Mouse (Mus musculus): ENCODE data around the gene Olfr456. TPM values are rescaled to one million over a fixed set of nuclear protein-coding genes. Genes with fewer than 3 reads are reported as not detected.

Olfr456 gene
- polyA plus RNA-seq, 1 experiment from 2014 or later = 0.18 TPM

- WGBS = 71% methylated on average over 2 of the region's 2 CpGs
- no peaks in the 10 kb centered on the region for H3K27me3 ChIP-seq (ENCODE audit: control insufficient read depth, insufficient read depth, low read length)
These were observed 39.6 kb downstream of the Olfr456 start for GRCm38 (mm10) chr6:42447381-42447780.

GRCm38 (mm10) chr6:42444491-42444890, 42.5 kb downstream of the Olfr456 start:
- no peaks in the 10 kb centered on the region for H3K9me3 ChIP-seq (replicated peaks; ENCODE audit: control insufficient read depth, low read length)
- H3K27ac ChIP-seq (ENCODE audit: low read length) = no peak overlapping the region
- H3K4me3 ChIP-seq (ENCODE audit: low read length) = no peak overlapping the region
- no peak overlapping the region for H3K9ac ChIP-seq (ENCODE audit: low read length)
- H3K36me3 ChIP-seq (ENCODE audit: control insufficient read depth, insufficient read depth) = no peaks in the 10 kb centered on the region
- H3K27me3 ChIP-seq (ENCODE audit: control insufficient read depth, insufficient read depth, low read length) = no peaks in the 10 kb centered on the region
- H3K4me1 ChIP-seq (ENCODE audit: control insufficient read depth, insufficient read depth, low read length) = 0 out of 2 replicates have a peak, but pooled peaks cover 3% of the 10 kb centered on the region
- ATAC-seq (replicated peaks; ENCODE audit: extremely low read depth, insufficient read depth, low FRiP score) = no peak
- no peak overlapping the region for H3K4me2 ChIP-seq (ENCODE audit: low read depth, low read length)
- 65% methylated on average over 2 of the region's 2 CpGs for WGBS

More at GRCm38 (mm10) chr6:42447381-42447780, 39.6 kb downstream of the Olfr456 start:
- no peak overlapping the region for H3K27ac ChIP-seq (ENCODE audit: low read length)
- H3K4me3 ChIP-seq (ENCODE audit: low read length) = no peak overlapping the region
- H3K4me1 ChIP-seq (ENCODE audit: control insufficient read depth, insufficient read depth, low read length) = no peaks in the 10 kb centered on the region
- no peak for ATAC-seq (replicated peaks; ENCODE audit: extremely low read depth, insufficient read depth, low FRiP score)
- H3K4me2 ChIP-seq (ENCODE audit: low read depth, low read length) = no peak overlapping the region
- no peaks in the 10 kb centered on the region for H3K36me3 ChIP-seq (ENCODE audit: control insufficient read depth, insufficient read depth)
- H3K9ac ChIP-seq (ENCODE audit: low read length) = no peak overlapping the region
- no peaks in the 10 kb centered on the region for H3K9me3 ChIP-seq (replicated peaks; ENCODE audit: control insufficient read depth, low read length)

GRCm38 (mm10) chr6:42441395-42441794, 45.6 kb downstream of the Olfr456 start:
- Histone ChIP-seq H3K4me2 (ENCODE audit: low read depth, low read length) (no peak overlapping the region), H3K4me3 (ENCODE audit: low read length) (no peak overlapping the region), H3K9me3 (replicated peaks; ENCODE audit: control insufficient read depth, low read length) (no peaks in the 10 kb centered on the region), H3K4me1 (ENCODE audit: control insufficient read depth, insufficient read depth, low read length) (0 out of 2 replicates have a peak, but pooled peaks cover 3% of the 10 kb centered on the region), H3K27me3 (ENCODE audit: control insufficient read depth, insufficient read depth, low read length) (no peaks in the 10 kb centered on the region), H3K27ac (ENCODE audit: low read length) (no peak overlapping the region), H3K36me3 (ENCODE audit: control insufficient read depth, insufficient read depth) (no peaks in the 10 kb centered on the region), H3K9ac (ENCODE audit: low read length) (no peak overlapping the region)
- ATAC-seq (replicated peaks; ENCODE audit: extremely low read depth, insufficient read depth, low FRiP score) = no peak
- WGBS = 43% methylated on average over 2 of the region's 2 CpGs

Other genes with a start within 250 kb of the Olfr456 start
- gene Gstk1, start 241.3 kb downstream of the Olfr456 start, polyA plus RNA-seq (2015; fragmentation: Nextera tagmentation; extraction: Ambion mirVana) = 18.4 and 20.0 TPM in 2 replicates
- 0.20 and 0.34 TPM in 2 replicates for gene Tmem139, start 225.2 kb downstream of the Olfr456 start, polyA plus RNA-seq (2015; fragmentation: Nextera tagmentation; extraction: Ambion mirVana)
- 34.3 and 38.7 TPM in 2 replicates for gene Casp2, start 222.2 kb downstream of the Olfr456 start, polyA plus RNA-seq (2015; fragmentation: Nextera tagmentation; extraction: Ambion mirVana)
- gene Clcn1, start 200.5 kb downstream of the Olfr456 start, polyA plus RNA-seq (2015; fragmentation: Nextera tagmentation; extraction: Ambion mirVana) = 0.34 and 0.45 TPM in 2 replicates
- 0.17 and 0.21 TPM in 2 replicates for gene Fam131b, start 162.6 kb downstream of the Olfr456 start, polyA plus RNA-seq (2015; fragmentation: Nextera tagmentation; extraction: Ambion mirVana)
- 152 and 159 TPM in 2 replicates for gene Zyx, start 137.6 kb downstream of the Olfr456 start, polyA plus RNA-seq (2015; fragmentation: Nextera tagmentation; extraction: Ambion mirVana)
- gene Epha1, start 113.9 kb downstream of the Olfr456 start, polyA plus RNA-seq (2015; fragmentation: Nextera tagmentation; extraction: Ambion mirVana) = 1.9 and 2.9 TPM in 2 replicates
- not detected in 2 replicates for gene Tas2r143, start 87.0 kb downstream of the Olfr456 start, polyA plus RNA-seq (2015; fragmentation: Nextera tagmentation; extraction: Ambion mirVana)
- not detected in 2 replicates for gene Tas2r135, start 81.8 kb downstream of the Olfr456 start, polyA plus RNA-seq (2015; fragmentation: Nextera tagmentation; extraction: Ambion mirVana)
- not detected in 2 replicates for gene Tas2r126, start 52.7 kb downstream of the Olfr456 start, polyA plus RNA-seq (2015; fragmentation: Nextera tagmentation; extraction: Ambion mirVana)
- not detected in 2 replicates for gene Olfr458, start 22.0 kb downstream of the Olfr456 start, polyA plus RNA-seq (2015; fragmentation: Nextera tagmentation; extraction: Ambion mirVana)
- gene Olfr457, start 10.9 kb downstream of the Olfr456 start, polyA plus RNA-seq (2015; fragmentation: Nextera tagmentation; extraction: Ambion mirVana) = not detected in 2 replicates
- not detected in 2 replicates for gene Olfr455, start 60.4 kb upstream of the Olfr456 start, polyA plus RNA-seq (2015; fragmentation: Nextera tagmentation; extraction: Ambion mirVana)
- 0.06 TPM in 1 of 2 replicates, not detected in the other for gene Tcaf3, start 110.5 kb upstream of the Olfr456 start, polyA plus RNA-seq (2015; fragmentation: Nextera tagmentation; extraction: Ambion mirVana)
- gene Tcaf2, start 158.0 kb upstream of the Olfr456 start, polyA plus RNA-seq (2015; fragmentation: Nextera tagmentation; extraction: Ambion mirVana) = 3.7 and 4.0 TPM in 2 replicates
- gene Tcaf1, start 222.9 kb upstream of the Olfr456 start, polyA plus RNA-seq (2015; fragmentation: Nextera tagmentation; extraction: Ambion mirVana) = 39.1 and 45.1 TPM in 2 replicates

All from heart, embryonic 16.5 days (tissue).